Mouse (Mus musculus): ENCODE data around the gene Skiv2l.
"Not testable (repeated sequence)": the region's sequence is repeated elsewhere in the genome, so short reads cannot be mapped to it uniquely, and the experiment has no call there.

The Skiv2l gene

GRCm38 (mm10) chr17:34810811-34811210 lies 39.2 kb downstream of the Skiv2l start:
- not testable (repeated sequence) for DNase-seq

GRCm38 (mm10) chr17:34810411-34810810 lies 39.6 kb downstream of the Skiv2l start:
- not testable (repeated sequence) for DNase-seq

GRCm38 (mm10) chr17:34808599-34809205 lies 41.3 kb downstream of the Skiv2l start:
- DNase-seq: no peak

- DNase-seq: no peak
These were observed 42.8 kb downstream of the Skiv2l start for GRCm38 (mm10) chr17:34807176-34807575.

- no peak for DNase-seq
These were observed 45.0 kb downstream of the Skiv2l start for GRCm38 (mm10) chr17:34804871-34805562.

- DNase-seq: not testable (repeated sequence)
These were observed 45.7 kb downstream of the Skiv2l start, which contains the start of gene Cyp21a1 for GRCm38 (mm10) chr17:34804301-34804700. Gene Cyp21a1 (minus strand): TSS chr17:34804561.

GRCm38 (mm10) chr17:34803367-34803766 lies 46.6 kb downstream of the Skiv2l start:
- DNase-seq: not testable (repeated sequence)

GRCm38 (mm10) chr17:34802756-34803155 lies 47.3 kb downstream of the Skiv2l start:
- not testable (repeated sequence) for DNase-seq

- DNase-seq: not testable (repeated sequence)
These were observed 49.2 kb downstream of the Skiv2l start for GRCm38 (mm10) chr17:34800781-34801305.

GRCm38 (mm10) chr17:34799531-34799925 lies 50.5 kb downstream of the Skiv2l start:
- DNase-seq: no peak

GRCm38 (mm10) chr17:34798866-34799530 lies 51.0 kb downstream of the Skiv2l start:
- DNase-seq: no peak

GRCm38 (mm10) chr17:34798071-34798470 lies 51.9 kb downstream of the Skiv2l start:
- not testable (repeated sequence) for DNase-seq

GRCm38 (mm10) chr17:34797211-34797995 lies 52.6 kb downstream of the Skiv2l start:
- DNase-seq: not testable (repeated sequence)

- DNase-seq: no peak
These were observed 53.5 kb downstream of the Skiv2l start for GRCm38 (mm10) chr17:34796311-34797140.

- DNase-seq: peak; percentile 29
These were observed 54.4 kb downstream of the Skiv2l start for GRCm38 (mm10) chr17:34795633-34796032.

- no peak for DNase-seq
These were observed 55.0 kb downstream of the Skiv2l start for GRCm38 (mm10) chr17:34795016-34795415.
